Mouse (Mus musculus) liver, adult 2 months (tissue): ENCODE measurements around the gene Cd59a.
"Not testable (repeated sequence)": the region's sequence is repeated elsewhere in the genome, so short reads cannot be mapped to it uniquely, and the experiment has no call there.

Source experiments
- CTCF ChIP-seq: fragments of 200-500 bp; IDR thresholded peaks from 2 replicates; pipeline ENCODE4 v1.5.1; 2011; ENCODE audit warnings: low read depth, low read length, control low read depth
- POLR2A ChIP-seq: fragments of 200-500 bp; IDR thresholded peaks from 2 replicates; pipeline ENCODE4 v1.6.1; 2011; ENCODE audit warnings: low read length, control low read depth; ENCODE audit not compliant: insufficient read depth; ENCODE audit errors: extremely low read depth

GRCm38 (mm10) chr2:104081436-104082050 is 14.1 kb upstream of the Cd59a start:
- TF ChIP-seq CTCF, POLR2A: not testable (repeated sequence)
